Mouse (Mus musculus) embryo, embryonic 10.5 days (tissue): Measurements from ENCODE around the gene Gm9903.

Experiments
- DNase-seq: peaks from one replicate; pipeline ENCODE4 v3.0.0-alpha.2; 2015; ENCODE audit warnings: low spot score

The Gm9903 gene

DNA sequence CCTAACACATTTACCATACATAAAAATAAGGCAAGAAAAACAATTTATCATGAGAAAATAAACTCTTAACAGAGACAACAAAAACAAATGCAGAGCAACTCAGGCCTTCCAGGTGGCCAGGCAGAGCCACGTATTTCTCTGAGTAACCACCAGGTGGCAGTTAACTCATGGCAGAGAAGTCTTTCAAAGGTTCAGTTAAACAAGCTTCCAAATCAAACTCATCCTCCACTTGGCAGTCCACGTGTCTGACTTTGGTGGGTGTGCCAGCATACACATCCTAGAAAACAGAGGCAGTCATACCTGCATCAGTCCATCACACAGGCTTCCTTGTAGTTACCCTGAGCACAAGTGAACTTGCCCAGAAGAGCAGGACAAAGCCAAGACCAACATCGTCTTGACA, 10.9 kb downstream of the Gm9903 start:
- DNase-seq, result peak; percentile 71

DNA sequence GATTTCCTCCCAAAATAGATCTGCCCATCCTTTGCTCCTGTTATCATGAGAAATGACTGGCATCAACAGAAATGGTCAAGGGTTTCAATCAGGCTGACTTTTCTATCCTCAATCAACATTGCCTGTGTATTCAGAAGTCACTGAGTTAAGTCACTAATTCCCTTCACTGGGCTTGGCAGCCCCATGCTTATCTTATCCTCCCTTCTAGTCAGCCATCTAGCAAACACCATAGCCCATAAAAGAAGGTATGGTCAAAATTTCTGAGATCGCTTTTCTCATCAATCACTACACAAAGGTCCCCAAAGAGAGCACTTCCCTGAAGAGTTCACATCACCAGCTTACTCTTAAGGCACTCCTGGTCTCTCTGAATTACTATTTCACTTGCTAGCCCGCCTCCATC, 21.3 kb downstream of the Gm9903 start:
- no peak for DNase-seq

DNA sequence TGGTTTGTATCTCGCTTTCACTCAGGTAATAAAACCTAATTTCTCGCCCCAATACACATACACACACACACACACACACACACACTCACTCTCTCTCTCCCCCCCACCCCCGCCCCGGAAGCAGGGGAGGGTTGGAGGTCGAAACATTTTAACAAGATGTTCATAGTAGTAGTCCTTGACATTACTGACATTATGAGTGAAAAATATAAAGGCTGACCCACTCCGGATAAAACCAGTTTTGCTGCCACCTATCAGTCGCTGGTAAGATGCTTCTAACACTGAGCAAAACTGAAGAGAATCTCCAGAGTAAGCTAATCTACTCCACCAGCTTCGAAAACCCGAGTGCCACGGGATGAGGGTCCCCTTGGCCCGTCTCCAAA, 21.8 kb downstream of the Gm9903 start:
- peak; percentile 44 for DNase-seq

DNA sequence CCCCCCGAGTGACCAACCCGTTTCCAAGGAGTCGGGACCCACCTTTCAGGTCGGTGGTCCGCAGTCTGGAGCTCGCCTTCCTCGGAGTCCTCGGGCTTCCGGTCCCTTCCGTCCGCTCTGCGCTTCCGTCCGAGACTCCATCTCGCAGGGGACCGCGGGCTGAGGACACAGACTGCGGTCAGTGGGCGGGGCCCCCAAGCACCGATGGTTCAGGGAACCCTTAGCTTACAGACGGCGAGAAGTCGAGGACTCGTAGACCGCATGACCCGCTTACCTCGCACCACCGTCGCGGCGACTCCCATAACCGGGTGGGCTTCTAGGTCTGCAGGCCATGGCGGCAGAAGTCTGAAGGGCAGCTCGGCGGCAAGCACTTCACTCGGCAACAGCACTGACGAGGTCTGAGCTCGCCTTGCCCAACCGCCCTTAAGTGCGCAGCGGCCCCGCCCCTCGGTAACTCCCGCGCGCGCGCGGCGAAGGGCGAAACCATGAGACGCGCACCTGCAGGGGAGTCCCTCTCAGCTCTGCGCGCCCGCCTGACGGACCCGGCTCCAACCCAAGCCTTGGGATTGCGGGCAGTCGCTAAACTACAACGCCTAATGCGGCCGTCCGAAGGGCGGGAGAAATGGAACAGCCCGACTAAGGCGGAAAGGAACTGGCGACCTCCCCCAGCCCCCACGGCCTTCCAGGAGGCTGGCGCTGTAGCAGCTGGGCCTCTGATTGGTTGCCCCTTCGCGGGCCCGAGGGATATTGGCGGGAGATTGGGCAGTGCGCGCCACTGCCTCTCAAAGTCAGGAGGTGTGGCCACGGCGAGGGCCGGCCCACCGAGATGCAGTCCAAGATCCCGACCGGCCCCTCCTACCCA, 22.4 kb downstream of the Gm9903 start, which contains the start of gene Slbp:
Slbp (minus strand) TSS at position 654 of the 862 bp plus-strand sequence.
- peak; percentile 97 for DNase-seq

DNA sequence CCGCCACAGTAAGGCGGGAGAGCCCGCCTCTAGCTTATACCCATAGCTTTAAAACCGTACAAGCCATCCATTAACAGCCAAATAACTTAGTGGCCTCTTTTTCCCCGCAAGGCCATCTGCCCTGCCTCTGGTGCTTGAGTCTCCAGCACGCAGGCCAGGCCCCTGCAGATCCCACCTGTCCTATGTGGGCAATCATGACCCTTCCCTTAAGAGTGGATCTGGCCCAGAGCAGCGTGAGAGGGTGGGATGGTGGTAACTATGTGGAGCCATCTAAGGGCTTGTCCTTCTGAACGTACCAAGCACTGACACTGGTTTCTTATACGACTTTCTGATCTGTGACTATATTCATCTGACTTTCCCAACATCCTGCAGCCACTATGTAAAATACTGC, 23.1 kb downstream of the Gm9903 start:
- DNase-seq, result no peak

DNA sequence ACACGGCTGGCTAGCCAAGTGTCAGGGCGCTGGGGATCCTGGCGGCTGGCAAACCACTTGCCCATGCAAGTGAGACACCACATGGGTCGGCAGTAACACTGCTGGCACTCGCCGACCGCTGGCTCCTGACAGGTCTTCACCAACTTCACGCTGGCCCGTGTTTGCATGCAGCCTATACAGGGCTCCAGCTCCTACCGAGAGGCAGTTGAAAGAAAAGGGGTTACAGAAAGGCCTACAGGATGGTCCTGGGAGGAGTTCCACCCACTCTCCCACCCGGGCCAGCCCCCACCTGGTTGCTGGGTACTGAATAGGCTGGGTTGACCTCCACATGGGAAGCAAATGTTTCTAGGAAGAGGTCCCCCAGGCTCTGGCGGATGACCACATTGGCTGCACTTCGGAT, 24.7 kb downstream of the Gm9903 start:
- DNase-seq, result no peak

DNA sequence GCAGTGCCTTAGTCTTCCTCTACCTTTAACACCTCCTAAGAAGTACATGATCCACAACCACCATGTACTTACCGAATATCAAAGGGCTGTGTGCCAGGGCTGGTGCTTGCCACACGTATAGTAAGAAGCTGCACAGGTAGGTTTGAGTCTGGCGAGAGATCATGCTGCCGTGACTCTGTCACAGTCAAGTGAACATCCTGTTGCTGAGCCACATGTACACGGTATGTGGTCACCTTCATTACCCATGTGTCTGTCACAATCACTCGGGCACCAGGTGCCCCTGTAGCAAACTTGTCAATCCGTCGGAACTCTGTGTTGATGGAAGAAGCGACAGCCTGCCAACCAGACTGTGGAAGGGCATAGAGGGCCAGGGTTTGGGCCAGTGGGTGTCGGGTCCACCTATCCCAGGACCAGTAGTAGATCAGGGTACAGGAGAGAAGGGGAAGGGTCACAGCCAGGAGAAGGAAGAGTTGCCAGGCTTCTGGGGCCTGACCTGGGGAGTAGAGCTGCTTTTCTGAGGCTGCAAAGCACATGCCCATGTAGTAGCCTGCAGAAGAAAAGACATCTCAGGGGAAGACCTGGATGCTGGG, 25.6 kb downstream of the Gm9903 start:
- DNase-seq, result no peak

DNA sequence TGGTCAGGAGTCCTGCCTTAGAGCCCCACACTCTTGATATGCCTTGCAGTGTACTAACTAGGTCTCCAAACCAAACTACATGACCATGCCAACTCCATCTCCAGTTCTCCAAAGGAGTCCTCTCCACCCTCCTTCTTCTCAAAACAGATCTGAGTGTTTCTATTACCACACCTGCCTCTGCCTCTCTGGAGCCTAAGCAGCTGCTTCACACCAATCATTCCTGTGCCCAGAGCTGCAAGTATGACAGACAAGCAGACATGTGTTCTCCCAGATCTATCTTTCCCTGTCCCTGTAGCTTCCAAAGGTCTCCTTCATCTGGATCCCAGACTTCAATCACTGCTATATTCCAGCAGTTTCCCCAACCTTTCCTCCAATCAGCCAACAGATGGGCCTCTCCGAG, 27.0 kb downstream of the Gm9903 start:
- DNase-seq, result no peak

DNA sequence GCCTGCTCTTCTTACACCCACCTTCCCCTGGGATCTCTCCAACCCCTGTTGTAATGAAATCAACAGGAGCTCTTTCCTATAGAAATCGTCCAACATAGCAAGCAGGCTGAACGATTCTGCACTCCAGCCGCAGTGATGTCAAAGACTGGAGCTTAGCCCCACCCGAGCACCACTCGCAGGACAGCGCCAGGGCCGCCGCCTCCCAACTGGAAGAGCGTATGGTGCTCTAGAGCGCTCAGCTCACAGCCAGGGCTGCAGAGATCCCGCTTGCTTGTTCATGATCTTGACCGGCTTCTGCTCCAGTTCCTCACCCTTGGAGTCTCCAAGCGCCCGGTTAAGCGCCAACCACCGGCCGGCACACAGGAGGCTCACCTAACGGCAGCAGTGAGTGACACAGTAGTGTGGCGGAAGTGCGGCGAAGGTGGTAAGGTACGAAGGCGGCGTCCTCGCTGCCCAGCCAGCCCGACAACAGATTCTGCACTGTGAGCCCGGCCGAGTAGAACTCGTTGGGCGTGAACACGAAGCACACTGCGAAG, 27.6 kb downstream of the Gm9903 start:
- no peak for DNase-seq

DNA sequence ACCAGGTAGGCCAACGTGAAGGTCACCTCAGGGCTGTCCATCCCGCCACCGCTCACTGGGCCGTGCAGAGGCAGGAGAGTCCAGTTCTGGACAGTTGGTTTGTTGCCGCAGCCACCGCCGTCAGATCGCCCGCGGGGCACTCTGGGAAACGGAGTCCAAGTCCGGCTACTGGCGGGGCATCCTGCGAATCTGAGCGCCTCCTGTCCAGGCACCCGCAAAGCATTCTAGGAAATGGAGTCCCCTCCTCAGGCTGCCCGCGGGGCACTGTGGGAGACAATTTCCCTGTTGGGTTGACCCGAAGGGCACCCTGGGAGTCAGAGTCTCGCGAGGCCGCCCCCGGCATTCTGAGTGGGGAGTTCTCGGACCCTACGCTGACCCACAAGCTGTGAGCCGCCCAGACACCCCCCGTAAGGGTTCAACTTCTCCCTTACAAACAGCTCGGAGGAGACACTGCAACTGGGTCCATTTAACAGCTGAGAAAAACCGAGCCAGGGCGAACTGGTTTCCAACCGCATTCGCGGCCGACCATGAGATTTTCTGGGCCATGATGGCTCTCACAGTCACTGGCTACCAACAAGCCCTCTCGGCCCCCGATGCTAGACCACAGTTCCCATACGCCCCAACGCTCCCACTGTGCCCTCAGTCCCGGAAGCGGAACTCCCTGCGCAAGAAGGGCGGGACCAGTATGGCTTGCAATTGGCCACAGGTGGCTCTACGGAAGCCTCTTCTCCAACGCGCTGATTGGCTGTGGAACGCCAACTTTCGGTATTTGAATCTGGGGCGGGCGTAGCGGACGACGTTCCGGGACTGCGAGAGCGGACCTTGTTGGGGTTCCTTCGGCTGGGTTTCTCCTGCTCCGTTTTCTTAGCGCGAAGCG, 28.3 kb downstream of the Gm9903 start, which contains the start of the genes Tacc3 and Tmem129:
Tacc3 (plus strand) TSS at position 342 of the 877 bp plus-strand sequence.
Tmem129 (minus strand) TSS at position 630 of the 877 bp plus-strand sequence.
- DNase-seq, result peak; percentile 99

DNA sequence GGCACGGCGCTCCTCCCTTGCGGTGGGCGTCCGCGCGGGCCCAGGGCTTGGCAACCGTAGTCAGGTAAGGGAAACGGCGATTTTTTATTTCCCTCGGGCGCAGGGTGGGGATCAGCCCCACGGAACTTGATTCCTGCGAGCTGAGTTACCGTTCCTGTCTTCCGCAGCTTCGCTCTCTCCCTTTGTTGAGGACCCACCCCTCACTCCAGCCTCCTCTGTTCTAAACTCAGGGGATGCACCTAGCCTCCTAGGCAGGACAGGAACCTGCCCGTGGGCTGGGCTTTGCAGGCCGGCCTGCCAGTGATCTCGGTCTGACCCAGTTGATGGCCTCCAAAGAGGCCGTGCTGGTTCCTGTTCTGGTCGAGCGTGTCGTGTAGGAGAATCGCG, 28.9 kb downstream of the Gm9903 start:
- no peak for DNase-seq

DNA sequence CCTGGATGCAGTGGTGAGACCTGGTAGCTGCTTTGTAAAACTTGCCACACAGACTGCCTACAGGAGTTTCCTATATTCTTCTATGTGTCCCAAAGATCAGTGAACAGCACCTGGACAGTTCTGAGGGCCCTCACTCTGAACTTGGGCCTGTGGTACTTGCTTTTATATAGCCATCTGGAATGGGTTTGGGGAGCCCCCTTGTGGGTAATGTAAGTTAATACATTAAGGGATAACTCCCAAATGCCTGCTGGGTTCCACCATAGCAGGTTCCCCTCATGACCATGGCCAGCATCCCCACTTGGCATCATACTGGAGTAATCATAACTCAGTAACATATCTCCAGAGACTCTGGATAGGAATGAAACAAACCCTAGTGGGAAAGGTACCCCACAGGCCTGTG, 38.5 kb downstream of the Gm9903 start:
- peak; percentile 48 for DNase-seq

DNA sequence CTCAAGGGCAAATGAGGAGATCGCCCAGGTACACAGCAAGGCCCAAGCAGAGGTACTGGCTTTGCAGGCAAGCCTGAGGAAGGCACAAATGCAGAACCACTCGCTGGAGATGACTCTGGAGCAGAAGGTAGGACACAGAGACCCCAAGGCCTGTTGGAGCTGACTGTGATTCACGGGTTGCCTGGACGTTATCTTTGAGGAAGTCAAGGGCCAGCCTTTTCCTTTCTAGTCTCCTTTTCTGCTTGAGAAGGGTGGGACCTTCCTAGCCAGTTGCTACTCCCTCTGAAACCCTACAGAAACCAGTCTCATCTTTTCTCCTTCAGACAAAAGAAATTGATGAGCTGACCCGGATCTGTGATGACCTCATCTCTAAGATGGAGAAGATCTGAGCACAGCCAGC, 41.9 kb downstream of the Gm9903 start:
- no peak for DNase-seq

DNA sequence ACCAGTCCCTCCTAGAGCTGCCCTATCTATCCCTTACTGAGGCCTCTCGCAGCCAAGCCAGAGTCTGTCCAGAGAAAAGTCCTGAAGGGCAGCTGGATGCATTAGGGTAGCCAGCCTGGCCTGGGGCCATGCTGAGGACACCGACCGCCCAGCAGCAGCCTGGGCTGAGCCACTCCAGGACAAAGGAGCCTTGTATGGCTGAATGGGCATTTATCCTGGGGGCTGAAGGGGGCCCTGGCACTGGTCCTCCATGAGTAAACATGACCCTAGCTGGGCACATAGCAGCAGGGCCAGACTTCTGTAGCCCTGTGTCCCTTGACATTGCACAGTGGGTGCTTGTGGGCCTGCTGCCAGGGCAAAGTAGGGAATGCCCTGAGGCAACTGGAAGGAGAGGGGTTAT, 44.7 kb downstream of the Gm9903 start:
- no peak for DNase-seq

DNA sequence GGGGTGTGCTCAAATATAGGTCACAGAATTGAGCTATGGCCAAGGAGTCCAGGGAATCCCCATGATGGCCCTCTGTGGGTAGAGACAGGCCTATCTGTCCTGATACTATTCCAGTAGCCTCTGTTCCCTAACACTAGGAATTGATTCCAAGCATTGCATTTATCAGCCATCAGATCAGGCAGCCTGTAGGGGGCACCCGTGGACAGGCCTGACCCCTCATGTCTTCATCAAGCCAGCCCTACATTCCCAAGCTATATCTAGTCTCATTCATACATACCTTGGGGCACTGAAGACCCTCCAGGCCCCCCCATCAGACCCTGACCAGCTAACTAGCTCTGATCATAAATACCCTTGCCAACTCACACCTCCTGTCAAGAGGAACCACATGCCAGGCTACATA, 46.2 kb downstream of the Gm9903 start:
- peak; percentile 86 for DNase-seq

DNA sequence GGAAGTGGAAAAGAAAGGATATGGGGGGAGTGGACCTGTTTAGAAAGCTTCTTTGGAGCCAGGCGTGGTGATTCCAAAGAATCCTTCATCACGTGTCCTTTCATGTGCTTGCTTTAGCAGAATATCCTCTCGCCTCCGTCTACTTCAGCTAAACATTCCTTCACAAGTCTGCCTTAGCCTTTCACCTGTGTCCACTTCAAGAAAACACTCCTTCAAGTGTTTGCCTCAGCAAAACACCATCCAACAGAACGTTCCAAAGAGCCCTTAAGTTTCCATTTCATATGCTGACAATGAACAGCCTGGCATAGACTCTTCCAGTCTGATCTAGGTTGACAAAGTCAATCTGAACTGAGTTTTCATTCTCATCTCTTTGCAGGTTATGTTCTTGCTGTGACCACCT, 48.5 kb downstream of the Gm9903 start:
- no peak for DNase-seq

DNA sequence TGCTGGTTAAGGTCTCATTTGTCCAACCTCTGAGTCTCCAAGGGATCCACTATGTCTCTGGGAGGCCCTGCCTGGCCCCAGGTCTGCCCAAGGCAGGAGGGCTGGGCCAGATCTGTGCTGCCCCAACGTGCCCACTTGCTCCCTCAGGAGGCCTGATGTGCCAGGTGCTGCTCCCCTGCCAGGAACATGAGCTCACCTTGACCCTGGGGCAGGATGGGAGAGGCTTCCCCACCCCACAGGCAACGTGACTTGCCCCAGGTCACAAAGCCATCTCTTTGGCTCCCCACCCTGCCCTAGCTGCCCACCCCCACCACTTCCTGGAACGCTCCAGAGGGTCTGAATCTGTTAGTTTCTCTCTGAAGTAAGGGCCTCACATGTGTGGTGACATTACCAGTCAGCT, 51.3 kb downstream of the Gm9903 start:
- DNase-seq, result no peak
